Mouse (Mus musculus): ENCODE measurements around the gene Gtf2f1. TPM values are rescaled to one million over a fixed set of nuclear protein-coding genes. Genes with fewer than 3 reads are reported as not detected.
A peak's percentile ranks its signal among the peaks of the same experiment; 100 is the strongest.

The Gtf2f1 gene
- polyA plus RNA-seq, 1 experiment from 2014 or later, result 67.5 TPM

DNA sequence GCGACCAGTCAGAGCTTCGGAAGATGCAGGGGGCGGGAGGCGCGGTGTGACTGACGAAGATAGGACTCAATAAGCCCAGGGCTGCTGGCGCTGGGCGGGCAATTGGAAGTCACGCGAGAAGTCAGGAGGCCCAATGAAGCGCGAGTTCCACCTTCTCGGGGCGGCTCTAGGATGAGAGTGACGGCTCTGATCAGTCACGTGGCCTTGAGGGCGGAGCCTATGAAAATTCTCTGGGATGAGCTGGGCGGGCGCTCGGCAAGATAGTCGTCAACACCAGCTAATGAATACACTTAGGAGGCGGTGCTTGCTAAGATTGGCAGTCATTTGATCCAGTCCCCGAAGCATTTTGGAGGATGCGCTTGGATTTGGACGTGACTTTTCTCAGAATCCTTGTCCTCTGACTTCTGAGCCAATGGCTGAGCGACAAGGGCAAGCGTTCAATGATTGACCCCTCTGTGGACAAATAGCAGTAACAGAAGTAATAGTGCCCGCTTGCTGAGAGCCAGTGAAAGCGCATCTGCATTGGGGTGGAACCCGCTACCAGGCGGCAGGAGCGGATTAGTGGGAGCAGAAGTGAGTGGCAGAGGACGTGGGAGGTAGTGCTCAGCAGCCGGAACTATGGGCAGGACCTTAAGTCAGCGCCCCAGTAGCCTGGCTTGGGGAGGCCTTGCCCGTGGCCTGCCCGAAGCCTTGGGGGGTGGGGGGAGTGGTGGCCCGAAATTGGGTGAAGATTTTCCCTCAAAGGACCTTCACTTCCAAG is 20.8 kb upstream of the Gtf2f1 start:
- H3K36me3 ChIP-seq, result peaks cover 14% of the 10 kb centered on the region
- under 1% methylated on average over 38 of the region's 38 CpGs for WGBS

DNA sequence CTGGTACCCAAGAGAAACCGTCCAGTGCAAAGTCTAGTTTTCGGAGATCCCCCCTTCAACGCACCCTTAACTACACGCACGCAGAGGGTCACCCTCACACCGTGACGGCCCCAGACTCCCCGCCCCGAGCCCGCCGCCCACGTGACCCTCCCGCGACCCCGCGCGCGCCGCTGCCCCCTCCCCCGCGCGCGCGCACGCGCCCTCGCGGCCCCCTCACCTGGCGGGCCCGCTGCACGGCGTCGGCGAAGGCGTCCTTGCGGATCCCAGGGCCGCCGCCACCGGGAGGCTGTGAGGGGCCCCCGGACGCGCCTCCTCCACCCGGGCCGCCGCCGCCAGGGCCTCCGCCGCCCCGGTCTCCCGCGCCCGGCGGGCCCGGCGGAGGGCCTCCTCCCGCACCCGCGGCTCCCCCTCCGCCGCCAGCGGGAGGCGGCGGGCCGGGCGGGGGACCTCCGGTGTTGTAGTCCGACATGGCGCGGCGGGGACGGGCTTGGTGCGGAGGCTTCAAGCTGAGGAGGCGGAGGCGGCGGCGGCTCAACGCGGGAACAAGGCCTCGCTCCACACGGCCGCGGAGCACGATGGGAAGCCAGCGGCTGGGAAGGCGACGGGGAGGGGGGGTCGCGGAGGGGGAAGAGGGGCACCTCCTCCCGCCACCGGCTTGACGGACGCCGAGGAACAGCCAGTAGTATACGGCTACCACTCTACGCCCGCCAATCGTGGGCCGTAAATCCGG is 20.0 kb upstream of the Gtf2f1 start, which contains the start of gene Khsrp:
Gene Khsrp (minus strand): TSS at position 592 of the 730 bp plus-strand sequence.
- peaks cover 22% of the 10 kb centered on the region for H3K36me3 ChIP-seq
- H3K27ac ChIP-seq (replicated peaks), result peak within 1 kb of the TSS; percentile 96
- H3K4me2 ChIP-seq, result peak within 1 kb of the TSS; percentile 75
- H3K27me3 ChIP-seq, result no peaks in the 10 kb centered on the region
- H3K9ac ChIP-seq, result peak within 1 kb of the TSS; percentile 97
- peak within 1 kb of the TSS; percentile 85 for H3K4me3 ChIP-seq
- H3K4me1 ChIP-seq (replicated peaks), result peaks cover 29% of the 10 kb centered on the region
- no peaks in the 10 kb centered on the region for H3K9me3 ChIP-seq
- 0% methylated on average over 82 of the region's 99 CpGs for WGBS
- ATAC-seq (ENCODE audit: low FRiP score, low read depth), result no peak

More for the DNA sequence above, 20.8 kb upstream of the Gtf2f1 start:
- H3K4me3 ChIP-seq, result peak overlapping the region; percentile 85
- no peaks in the 10 kb centered on the region for H3K9me3 ChIP-seq
- ATAC-seq (ENCODE audit: low FRiP score, low read depth), result peak; percentile 99
- H3K27me3 ChIP-seq, result no peaks in the 10 kb centered on the region
- H3K9ac ChIP-seq, result peak overlapping the region; percentile 22; the same call in 1 of the 2 replicates
- peaks cover 29% of the 10 kb centered on the region for H3K4me1 ChIP-seq (replicated peaks)
- H3K4me2 ChIP-seq, result peak overlapping the region; percentile 65
- peak overlapping the region; percentile 86 for H3K27ac ChIP-seq (replicated peaks)

DNA sequence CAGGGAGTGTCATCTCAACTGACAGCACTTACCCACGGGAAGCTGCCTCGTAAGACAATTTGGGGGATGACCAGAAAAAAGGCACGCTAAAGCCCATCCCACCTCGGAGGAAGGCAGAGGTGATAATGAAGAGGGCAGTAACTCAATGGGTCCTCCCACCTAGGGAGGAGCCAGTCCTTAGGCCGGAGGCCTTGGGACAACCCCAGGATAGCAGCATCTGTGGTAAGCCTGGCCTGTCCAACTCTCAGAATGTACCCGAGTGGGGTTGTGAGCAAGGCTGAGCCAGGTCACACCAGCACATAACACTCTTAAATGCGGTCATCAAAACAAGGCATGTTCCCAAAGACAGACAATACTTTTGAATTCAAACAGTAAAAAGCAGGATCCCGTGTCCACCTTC is 18.6 kb upstream of the Gtf2f1 start:
- H3K4me3 ChIP-seq, result peak overlapping the region; percentile 85
- peaks cover 29% of the 10 kb centered on the region for H3K4me1 ChIP-seq (replicated peaks)
- peaks cover 36% of the 10 kb centered on the region for H3K36me3 ChIP-seq
- WGBS, result 51% methylated on average over 8 of the region's 8 CpGs
- no peak for ATAC-seq (ENCODE audit: low FRiP score, low read depth)
- H3K27me3 ChIP-seq, result no peaks in the 10 kb centered on the region
- H3K27ac ChIP-seq (replicated peaks), result no peak overlapping the region
- peak overlapping the region; percentile 97 for H3K9ac ChIP-seq
- no peaks in the 10 kb centered on the region for H3K9me3 ChIP-seq
- peak overlapping the region; percentile 75 for H3K4me2 ChIP-seq

DNA sequence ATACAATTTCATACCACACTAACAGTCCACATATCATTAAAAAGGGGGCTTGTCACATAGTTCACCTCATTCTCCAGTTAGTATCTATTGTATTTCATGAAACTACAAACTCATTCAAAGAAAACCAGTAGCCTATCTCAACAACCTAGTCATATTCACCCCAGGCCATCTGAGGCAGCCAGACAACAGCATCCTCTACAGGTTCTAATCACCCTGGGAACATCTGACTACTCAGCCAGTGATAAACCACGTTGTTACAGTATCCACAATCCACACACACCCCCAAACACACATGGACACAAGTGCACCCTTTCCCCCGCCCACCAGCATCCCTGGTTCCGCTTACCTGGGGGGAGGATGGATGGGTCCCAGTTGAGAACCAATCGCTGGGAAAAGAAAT is 16.4 kb upstream of the Gtf2f1 start:
- Histone ChIP-seq H3K9me3 (no peaks in the 10 kb centered on the region), H3K36me3 (peaks cover 58% of the 10 kb centered on the region), H3K4me1 (replicated peaks) (peaks cover 24% of the 10 kb centered on the region), H3K27me3 (no peaks in the 10 kb centered on the region), H3K4me2 (no peak overlapping the region), H3K9ac (no peak overlapping the region), H3K4me3 (no peak overlapping the region), H3K27ac (replicated peaks) (no peak overlapping the region)
- WGBS, result 91% methylated on average over 4 of the region's 4 CpGs
- ATAC-seq (ENCODE audit: low FRiP score, low read depth), result no peak

DNA sequence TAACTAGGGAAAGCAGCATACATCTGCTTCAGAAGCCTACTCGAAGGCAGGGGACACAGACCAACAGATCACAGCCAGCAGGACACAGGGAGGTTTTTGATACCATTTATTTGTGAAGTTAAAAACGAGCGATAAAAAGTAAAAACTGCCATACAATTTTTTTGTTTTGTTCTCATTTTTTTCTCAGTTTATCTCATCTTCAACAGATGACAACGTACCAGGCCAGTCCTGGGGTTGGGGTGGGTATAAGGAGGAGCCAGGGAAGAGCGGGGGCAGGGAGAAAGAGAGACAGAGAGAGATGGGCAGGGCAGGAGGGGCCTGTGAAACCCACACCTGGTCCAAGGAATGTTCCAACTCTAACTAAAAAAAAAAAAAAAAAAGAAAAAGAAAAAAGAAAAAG is 9.9 kb upstream of the Gtf2f1 start:
- Histone ChIP-seq H3K4me2 (no peak overlapping the region), H3K36me3 (peaks cover 44% of the 10 kb centered on the region), H3K27ac (replicated peaks) (no peak overlapping the region), H3K4me3 (no peak overlapping the region), H3K27me3 (no peaks in the 10 kb centered on the region), H3K4me1 (replicated peaks) (no peaks in the 10 kb centered on the region), H3K9me3 (no peaks in the 10 kb centered on the region), H3K9ac (no peak overlapping the region)
- no peak for ATAC-seq (ENCODE audit: low FRiP score, low read depth)
- WGBS, result 89% methylated on average over 5 of the region's 5 CpGs

DNA sequence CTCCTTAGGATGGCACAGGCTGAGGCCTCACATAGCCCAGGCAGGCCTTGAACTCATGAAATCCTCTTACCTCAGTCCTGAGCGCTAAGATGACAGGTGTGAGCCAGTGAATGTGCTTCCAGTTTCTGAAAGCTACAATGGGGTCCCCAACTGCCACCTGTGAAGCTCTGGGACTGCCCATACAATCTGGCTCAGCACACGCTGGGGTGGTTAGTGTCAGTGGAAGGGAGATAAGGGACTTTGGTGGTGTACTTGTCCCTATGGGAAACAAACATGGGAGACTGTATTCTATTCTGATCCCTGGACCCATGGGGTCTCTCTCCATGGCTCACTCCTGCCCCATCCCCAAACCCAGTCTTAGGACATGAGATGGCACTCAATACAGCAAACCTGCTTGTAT is 8.6 kb upstream of the Gtf2f1 start:
- Histone ChIP-seq H3K36me3 (peaks cover 31% of the 10 kb centered on the region), H3K4me3 (no peak overlapping the region)
- 89% methylated on average over 2 of the region's 2 CpGs for WGBS

DNA sequence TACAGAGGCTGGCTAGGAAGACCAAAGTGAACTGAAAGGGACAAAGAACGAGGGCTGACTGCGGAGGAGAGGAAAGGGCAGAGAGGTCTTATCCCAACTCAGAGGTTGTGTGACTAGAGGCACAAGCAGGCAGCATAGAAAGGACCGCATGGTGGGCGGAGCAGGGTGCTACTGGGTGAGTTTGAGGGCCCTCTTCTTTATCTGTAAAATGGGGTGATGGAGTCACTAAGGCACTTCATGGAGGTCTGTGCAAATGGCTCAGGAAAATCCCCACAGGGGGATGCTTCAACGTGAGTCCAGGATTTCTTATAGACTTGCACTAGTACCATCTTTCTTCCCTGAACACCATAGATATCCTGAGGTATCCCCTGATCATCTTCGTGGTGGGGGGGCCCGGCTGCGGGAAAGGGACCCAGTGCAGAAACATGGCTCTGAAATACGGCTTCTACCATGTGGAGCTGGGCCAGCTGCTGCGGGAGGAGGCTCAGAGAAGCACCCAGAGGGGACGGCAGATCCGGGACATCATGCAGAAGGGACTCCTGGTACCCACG is 1.2 kb upstream of the Gtf2f1 start:
- Histone ChIP-seq H3K4me2 (peak overlapping the region; percentile 75), H3K4me1 (replicated peaks) (peaks cover 21% of the 10 kb centered on the region), H3K9ac (peak overlapping the region; percentile 77; the same call in 1 of the 2 replicates), H3K4me3 (peak overlapping the region; percentile 63), H3K9me3 (no peaks in the 10 kb centered on the region), H3K27me3 (no peaks in the 10 kb centered on the region), H3K36me3 (peaks cover 14% of the 10 kb centered on the region), H3K27ac (replicated peaks) (peak overlapping the region; percentile 96)
- no peak for ATAC-seq (ENCODE audit: low FRiP score, low read depth)
- WGBS, result 74% methylated on average over 13 of the region's 13 CpGs

More for the DNA sequence above, 8.6 kb upstream of the Gtf2f1 start:
- no peaks in the 10 kb centered on the region for H3K4me1 ChIP-seq (replicated peaks)
- H3K27me3 ChIP-seq, result no peaks in the 10 kb centered on the region
- ATAC-seq (ENCODE audit: low FRiP score, low read depth), result no peak
- no peaks in the 10 kb centered on the region for H3K9me3 ChIP-seq
- H3K4me2 ChIP-seq, result no peak overlapping the region
- no peak overlapping the region for H3K9ac ChIP-seq
- H3K27ac ChIP-seq (replicated peaks), result no peak overlapping the region

DNA sequence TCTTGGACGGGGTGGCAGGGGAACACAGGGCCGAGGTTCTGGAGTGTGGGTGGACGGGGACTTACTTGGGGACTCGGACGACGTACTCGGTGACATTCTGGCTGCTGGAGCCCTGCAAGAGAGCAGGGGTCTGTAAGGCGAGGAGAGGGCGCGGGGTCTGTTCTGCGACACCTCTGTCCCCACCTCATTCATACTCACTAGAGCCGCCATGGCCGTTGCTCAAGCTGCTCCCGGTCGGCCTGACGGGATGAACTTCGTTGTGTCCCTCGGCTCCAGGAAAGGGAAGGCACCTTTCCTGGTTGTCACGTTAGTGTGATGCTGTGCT is 215 bp downstream of the Gtf2f1 start:
- H3K27ac ChIP-seq (replicated peaks), result peak overlapping the region; percentile 77

DNA sequence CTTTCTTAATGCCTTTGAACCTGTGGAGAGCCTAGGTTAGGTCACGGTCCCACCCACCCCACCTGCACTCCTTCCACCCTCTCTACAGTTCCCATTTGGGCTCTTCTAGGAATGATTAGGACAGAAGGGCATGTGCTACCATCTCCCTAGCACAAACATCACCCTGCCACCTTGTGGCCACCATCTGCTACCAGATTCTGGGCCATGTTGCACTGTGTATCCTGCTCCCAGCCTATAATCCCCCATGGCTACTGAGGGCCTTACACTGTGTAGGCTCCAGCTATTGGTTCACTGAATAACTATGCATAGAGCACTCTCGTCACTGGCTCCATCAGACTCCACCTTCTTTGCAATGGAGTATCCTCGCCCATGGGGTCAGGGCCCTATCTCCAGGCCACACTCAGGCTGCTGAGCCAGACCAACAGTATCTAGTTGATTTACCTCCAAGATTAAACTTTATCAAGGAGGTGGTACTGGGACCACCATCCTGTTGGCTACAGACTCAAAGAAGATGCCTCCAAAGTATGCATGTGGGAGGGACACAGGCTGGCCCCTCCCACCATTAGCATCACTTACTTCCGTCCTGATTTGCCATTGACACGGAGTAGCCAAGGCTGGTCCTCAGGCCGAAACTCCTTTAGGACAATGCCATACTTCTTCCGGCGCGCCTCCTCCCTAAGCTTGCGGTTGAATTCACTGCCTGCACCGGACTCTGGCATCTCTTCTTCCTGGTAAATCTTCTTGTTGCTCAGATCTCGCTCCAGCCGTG is 3.8 kb downstream of the Gtf2f1 start:
- no peak overlapping the region for H3K9ac ChIP-seq
- H3K4me1 ChIP-seq (replicated peaks), result peaks cover 18% of the 10 kb centered on the region
- no peak overlapping the region for H3K4me2 ChIP-seq
- peaks cover 61% of the 10 kb centered on the region for H3K36me3 ChIP-seq
- no peaks in the 10 kb centered on the region for H3K27me3 ChIP-seq
- no peak for ATAC-seq (ENCODE audit: low FRiP score, low read depth)
- H3K27ac ChIP-seq (replicated peaks), result no peak overlapping the region
- 93% methylated on average over 13 of the region's 13 CpGs for WGBS
- no peaks in the 10 kb centered on the region for H3K9me3 ChIP-seq
- H3K4me3 ChIP-seq, result no peak overlapping the region

More for the DNA sequence above, 215 bp downstream of the Gtf2f1 start:
- no peaks in the 10 kb centered on the region for H3K9me3 ChIP-seq
- WGBS, result under 1% methylated on average over 19 of the region's 19 CpGs
- peaks cover 21% of the 10 kb centered on the region for H3K4me1 ChIP-seq (replicated peaks)
- H3K36me3 ChIP-seq, result peaks cover 27% of the 10 kb centered on the region
- peak overlapping the region; percentile 87 for H3K4me2 ChIP-seq
- peak overlapping the region; percentile 63 for H3K4me3 ChIP-seq
- peak overlapping the region; percentile 66 for H3K9ac ChIP-seq
- peak; percentile 57 for ATAC-seq (ENCODE audit: low FRiP score, low read depth)
- no peaks in the 10 kb centered on the region for H3K27me3 ChIP-seq

DNA sequence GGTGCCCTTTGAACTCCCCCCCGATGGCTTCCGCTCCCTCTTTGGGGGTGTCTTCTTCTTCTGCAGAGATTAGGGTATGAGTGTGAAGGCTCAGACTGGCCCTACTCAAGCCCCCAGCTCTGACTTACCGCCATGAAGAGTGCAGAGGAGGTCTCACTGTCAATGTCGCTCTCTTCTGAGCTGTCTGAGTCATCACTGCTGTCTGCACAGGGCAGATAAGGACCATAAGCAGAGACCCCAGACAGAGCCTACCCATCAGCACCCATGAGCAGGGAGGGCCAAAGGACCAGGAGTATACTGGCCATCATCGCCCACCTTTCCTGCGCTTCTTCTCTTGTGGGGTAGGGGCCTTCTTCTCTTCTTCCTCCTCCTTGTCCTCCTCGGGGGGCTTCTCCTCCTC is 7.1 kb downstream of the Gtf2f1 start:
- no peak for ATAC-seq (ENCODE audit: low FRiP score, low read depth)
- Histone ChIP-seq H3K4me2 (no peak overlapping the region), H3K27me3 (no peaks in the 10 kb centered on the region), H3K9ac (no peak overlapping the region), H3K4me1 (replicated peaks) (no peaks in the 10 kb centered on the region), H3K27ac (replicated peaks) (no peak overlapping the region), H3K36me3 (peaks cover 64% of the 10 kb centered on the region), H3K9me3 (no peaks in the 10 kb centered on the region), H3K4me3 (no peak overlapping the region)
- 95% methylated on average over 7 of the region's 7 CpGs for WGBS

DNA sequence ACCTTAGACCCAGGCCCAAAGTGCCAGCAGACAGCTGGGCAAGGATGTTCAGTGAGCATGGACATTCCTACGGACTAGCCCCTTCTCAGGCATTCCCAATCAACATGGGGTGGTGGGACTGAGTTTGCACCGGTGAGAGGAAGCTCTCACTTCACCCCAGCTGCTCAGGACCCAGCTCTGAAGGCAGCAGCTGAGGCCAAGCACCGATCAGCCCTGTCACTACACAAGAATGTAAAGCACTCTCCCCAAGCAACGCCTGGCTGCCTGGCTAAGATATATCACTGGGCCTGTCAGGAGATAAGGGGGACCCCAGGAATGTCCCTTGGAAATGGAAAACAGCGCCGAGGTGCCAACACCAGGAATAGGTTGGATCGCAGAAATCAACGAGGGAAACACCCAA is 9.9 kb downstream of the Gtf2f1 start:
- WGBS, result 79% methylated on average over 8 of the region's 8 CpGs
- Histone ChIP-seq H3K27me3 (no peaks in the 10 kb centered on the region), H3K9ac (no peak overlapping the region), H3K27ac (replicated peaks) (no peak overlapping the region), H3K4me3 (no peak overlapping the region), H3K4me2 (no peak overlapping the region), H3K9me3 (no peaks in the 10 kb centered on the region), H3K36me3 (peaks cover 44% of the 10 kb centered on the region), H3K4me1 (replicated peaks) (peaks cover 16% of the 10 kb centered on the region)
- no peak for ATAC-seq (ENCODE audit: low FRiP score, low read depth)

All from hindbrain, embryonic 15.5 days (tissue).